Mouse (Mus musculus) E14TG2a.4 (cell line): ENCODE data around the gene Kctd19.

Source experiments
- CTCF ChIP-seq: conservative IDR thresholded peaks from 2 replicates; pipeline ENCODE4 v1.5.1; 2014; ENCODE audit warnings: low read length
- NANOG ChIP-seq: IDR thresholded peaks from 2 replicates; pipeline ENCODE4 v1.6.1; 2014; ENCODE audit warnings: borderline replicate concordance, low read length, mixed read lengths
- POU5F1 ChIP-seq: IDR thresholded peaks from 2 replicates; pipeline ENCODE4 v1.6.1; 2014; ENCODE audit warnings: low read length, borderline replicate concordance

GRCm38 (mm10) chr8:105422006-105422405 is 8.7 kb upstream of the Kctd19 start:
- TF ChIP-seq CTCF (no peak), POU5F1 (no peak), NANOG (no peak)
